Mouse (Mus musculus): ENCODE results near the gene Avpi1. TPM values are rescaled to one million over a fixed set of nuclear protein-coding genes. Genes with fewer than 3 reads are reported as not detected.

Avpi1 gene
- polyA plus RNA-seq, 1 experiment from 2014 or later = 12.9 TPM

GRCm38 (mm10) chr19:42138517-42139285 lies 9.8 kb upstream of the Avpi1 start:
- Histone ChIP-seq H3K4me1 (ENCODE audit: control insufficient read depth, insufficient read depth, low read length) (peaks cover 5% of the 10 kb centered on the region; the same call in 1 of the 2 replicates), H3K36me3 (ENCODE audit: control insufficient read depth, insufficient read depth, low read length) (no peaks in the 10 kb centered on the region)
- WGBS = 87% methylated on average over 15 of the region's 15 CpGs

DNA sequence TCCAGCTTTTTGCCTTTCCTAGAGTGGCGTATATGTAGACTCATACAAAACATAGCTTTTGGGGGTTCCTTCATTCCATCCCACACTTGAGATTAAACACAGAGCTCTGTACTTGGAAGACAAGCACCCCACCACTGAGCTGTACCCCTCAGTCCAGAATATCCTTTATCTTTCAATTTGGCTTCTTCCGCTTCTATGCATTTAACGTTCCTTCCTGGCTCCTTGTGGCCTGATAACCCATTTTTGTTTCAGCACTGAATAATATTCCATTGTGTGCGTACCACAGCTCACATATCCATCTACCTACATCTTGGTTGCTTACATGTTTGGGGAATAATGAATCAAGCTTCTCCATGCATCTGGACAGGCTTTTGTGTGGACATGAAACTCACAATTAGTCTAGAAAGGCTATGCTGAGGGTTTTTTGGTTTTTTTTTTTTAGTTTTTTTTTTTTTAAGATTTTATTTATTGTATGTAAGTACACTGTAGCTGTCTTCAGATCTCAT lies 8.4 kb upstream of the Avpi1 start:
- no peak for DNase-seq (ENCODE audit: low spot score, missing footprints)
- 94% methylated on average over 4 of the region's 4 CpGs for WGBS
- Histone ChIP-seq H3K27ac (ENCODE audit: low read depth, low read length) (no peak overlapping the region), H3K4me2 (no peak overlapping the region), H3K4me1 (ENCODE audit: control insufficient read depth, insufficient read depth, low read length) (peaks cover 5% of the 10 kb centered on the region; the same call in 1 of the 2 replicates), H3K9me3 (ENCODE audit: control insufficient read depth, low read length) (no peaks in the 10 kb centered on the region), H3K36me3 (ENCODE audit: control insufficient read depth, insufficient read depth, low read length) (no peaks in the 10 kb centered on the region), H3K27me3 (ENCODE audit: control insufficient read depth, insufficient read depth, low read length) (no peaks in the 10 kb centered on the region), H3K4me3 (ENCODE audit: low read depth, low read length) (no peak overlapping the region), H3K9ac (ENCODE audit: low read length) (no peak overlapping the region)
- no peak for ATAC-seq (ENCODE audit: low FRiP score)

More at GRCm38 (mm10) chr19:42138517-42139285, 9.8 kb upstream of the Avpi1 start:
- no peak for ATAC-seq (ENCODE audit: low FRiP score)
- H3K9ac ChIP-seq (ENCODE audit: low read length) = no peak overlapping the region
- H3K4me2 ChIP-seq = no peak overlapping the region
- H3K27ac ChIP-seq (ENCODE audit: low read depth, low read length) = no peak overlapping the region
- no peak for DNase-seq (ENCODE audit: low spot score, missing footprints)
- H3K4me3 ChIP-seq (ENCODE audit: low read depth, low read length) = no peak overlapping the region
- H3K27me3 ChIP-seq (ENCODE audit: control insufficient read depth, insufficient read depth, low read length) = no peaks in the 10 kb centered on the region
- H3K9me3 ChIP-seq (ENCODE audit: control insufficient read depth, low read length) = no peaks in the 10 kb centered on the region

GRCm38 (mm10) chr19:42136126-42136525 lies 7.3 kb upstream of the Avpi1 start:
- no peak overlapping the region for H3K27ac ChIP-seq (ENCODE audit: low read depth, low read length)
- 28% methylated on average over 5 of the region's 5 CpGs for WGBS
- H3K36me3 ChIP-seq (ENCODE audit: control insufficient read depth, insufficient read depth, low read length) = no peaks in the 10 kb centered on the region
- no peak for ATAC-seq (ENCODE audit: low FRiP score)
- H3K4me3 ChIP-seq (ENCODE audit: low read depth, low read length) = no peak overlapping the region
- no peak for DNase-seq (ENCODE audit: low spot score, missing footprints)
- H3K4me1 ChIP-seq (ENCODE audit: control insufficient read depth, insufficient read depth, low read length) = peaks cover 5% of the 10 kb centered on the region; the same call in 1 of the 2 replicates
- H3K27me3 ChIP-seq (ENCODE audit: control insufficient read depth, insufficient read depth, low read length) = no peaks in the 10 kb centered on the region
- H3K9me3 ChIP-seq (ENCODE audit: control insufficient read depth, low read length) = no peaks in the 10 kb centered on the region
- H3K4me2 ChIP-seq = no peak overlapping the region
- H3K9ac ChIP-seq (ENCODE audit: low read length) = no peak overlapping the region

DNA sequence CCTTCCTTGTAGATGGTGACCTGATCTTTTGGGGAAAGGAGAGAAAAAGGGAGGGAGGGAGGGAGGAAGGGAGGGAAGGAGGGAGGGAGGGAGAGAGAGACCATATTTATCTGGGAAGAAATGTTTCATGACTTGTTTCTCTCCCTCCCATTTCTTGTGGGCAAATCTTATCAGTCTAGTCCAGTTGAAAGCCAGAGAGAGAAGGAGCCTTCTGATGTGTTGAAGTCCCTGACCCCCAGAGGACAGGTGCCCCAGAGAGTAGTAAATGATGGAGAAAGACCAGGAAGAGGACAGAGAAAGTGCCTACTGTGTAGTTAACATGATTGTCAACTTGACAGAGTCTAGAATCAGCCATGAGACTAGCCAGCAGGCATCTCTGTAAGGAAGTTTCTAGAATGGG lies 6.2 kb upstream of the Avpi1 start:
- no peaks in the 10 kb centered on the region for H3K36me3 ChIP-seq (ENCODE audit: control insufficient read depth, insufficient read depth, low read length)
- no peaks in the 10 kb centered on the region for H3K9me3 ChIP-seq (ENCODE audit: control insufficient read depth, low read length)
- no peak overlapping the region for H3K27ac ChIP-seq (ENCODE audit: low read depth, low read length)
- ATAC-seq (ENCODE audit: low FRiP score) = no peak
- no peak for DNase-seq (ENCODE audit: low spot score, missing footprints)
- no peak overlapping the region for H3K9ac ChIP-seq (ENCODE audit: low read length)
- H3K4me2 ChIP-seq = no peak overlapping the region
- peaks cover 5% of the 10 kb centered on the region; the same call in 1 of the 2 replicates for H3K4me1 ChIP-seq (ENCODE audit: control insufficient read depth, insufficient read depth, low read length)
- H3K27me3 ChIP-seq (ENCODE audit: control insufficient read depth, insufficient read depth, low read length) = no peaks in the 10 kb centered on the region
- no peak overlapping the region for H3K4me3 ChIP-seq (ENCODE audit: low read depth, low read length)

DNA sequence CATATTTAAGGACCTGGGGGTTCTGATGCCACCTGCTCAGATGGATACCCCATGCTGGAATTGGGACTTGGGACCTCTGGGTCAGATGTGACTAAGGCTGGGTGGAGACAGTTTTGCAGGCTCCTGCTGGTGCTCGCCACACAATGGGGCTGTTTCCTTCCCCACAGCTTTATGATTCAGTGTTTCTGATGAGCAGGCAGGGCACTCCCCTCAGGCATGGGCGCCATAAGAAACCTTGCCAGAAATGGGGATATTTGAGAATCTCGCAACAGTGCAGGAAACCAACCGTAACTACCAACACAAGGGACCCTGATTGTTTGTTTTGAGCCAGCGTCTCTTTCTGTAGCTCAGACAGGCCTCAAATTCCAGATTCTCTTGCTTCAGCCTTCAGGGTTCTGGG lies 2.2 kb upstream of the Avpi1 start:
- H3K4me2 ChIP-seq = no peak overlapping the region
- WGBS = 70% methylated on average over 5 of the region's 5 CpGs
- H3K27ac ChIP-seq (ENCODE audit: low read depth, low read length) = no peak overlapping the region
- no peaks in the 10 kb centered on the region for H3K36me3 ChIP-seq (ENCODE audit: control insufficient read depth, insufficient read depth, low read length)
- no peaks in the 10 kb centered on the region for H3K9me3 ChIP-seq (ENCODE audit: control insufficient read depth, low read length)
- peaks cover 3% of the 10 kb centered on the region; the same call in 1 of the 2 replicates for H3K27me3 ChIP-seq (ENCODE audit: control insufficient read depth, insufficient read depth, low read length)
- ATAC-seq (ENCODE audit: low FRiP score) (no peak), DNase-seq (ENCODE audit: low spot score, missing footprints) (no peak)
- no peak overlapping the region for H3K4me3 ChIP-seq (ENCODE audit: low read depth, low read length)
- H3K4me1 ChIP-seq (ENCODE audit: control insufficient read depth, insufficient read depth, low read length) = peaks cover 9% of the 10 kb centered on the region
- no peak overlapping the region for H3K9ac ChIP-seq (ENCODE audit: low read length)

- no peak overlapping the region for H3K4me3 ChIP-seq (ENCODE audit: low read depth, low read length)
- DNase-seq (ENCODE audit: low spot score, missing footprints) = no peak
- no peaks in the 10 kb centered on the region for H3K9me3 ChIP-seq (ENCODE audit: control insufficient read depth, low read length)
- no peak overlapping the region for H3K4me2 ChIP-seq
- no peak overlapping the region for H3K9ac ChIP-seq (ENCODE audit: low read length)
- no peak for ATAC-seq (ENCODE audit: low FRiP score)
- no peaks in the 10 kb centered on the region for H3K36me3 ChIP-seq (ENCODE audit: control insufficient read depth, insufficient read depth, low read length)
- peaks cover 6% of the 10 kb centered on the region for H3K4me1 ChIP-seq (ENCODE audit: control insufficient read depth, insufficient read depth, low read length)
- H3K27me3 ChIP-seq (ENCODE audit: control insufficient read depth, insufficient read depth, low read length) = peaks cover 3% of the 10 kb centered on the region; the same call in 1 of the 2 replicates
- WGBS = 66% methylated on average over 3 of the region's 3 CpGs
- H3K27ac ChIP-seq (ENCODE audit: low read depth, low read length) = no peak overlapping the region
Measured at GRCm38 (mm10) chr19:42130294-42130606, 1.4 kb upstream of the Avpi1 start.

- no peaks in the 10 kb centered on the region for H3K9me3 ChIP-seq (ENCODE audit: control insufficient read depth, low read length)
- ATAC-seq (ENCODE audit: low FRiP score) (peak; percentile 15; the same call in 1 of the 2 replicates), DNase-seq (ENCODE audit: low spot score, missing footprints) (no peak)
- H3K27ac ChIP-seq (ENCODE audit: low read depth, low read length) = no peak overlapping the region
- H3K4me2 ChIP-seq = peak overlapping the region; percentile 96
- H3K27me3 ChIP-seq (ENCODE audit: control insufficient read depth, insufficient read depth, low read length) = peaks cover 3% of the 10 kb centered on the region; the same call in 1 of the 2 replicates
- WGBS = 28% methylated on average over 14 of the region's 14 CpGs
- H3K4me3 ChIP-seq (ENCODE audit: low read depth, low read length) = peak overlapping the region; percentile 54
- H3K9ac ChIP-seq (ENCODE audit: low read length) = no peak overlapping the region; the same call in 1 of the 2 replicates
- H3K4me1 ChIP-seq (ENCODE audit: control insufficient read depth, insufficient read depth, low read length) = peaks cover 6% of the 10 kb centered on the region
- no peaks in the 10 kb centered on the region for H3K36me3 ChIP-seq (ENCODE audit: control insufficient read depth, insufficient read depth, low read length)
Measured at GRCm38 (mm10) chr19:42129509-42130293, 842 bp upstream of the Avpi1 start.

DNA sequence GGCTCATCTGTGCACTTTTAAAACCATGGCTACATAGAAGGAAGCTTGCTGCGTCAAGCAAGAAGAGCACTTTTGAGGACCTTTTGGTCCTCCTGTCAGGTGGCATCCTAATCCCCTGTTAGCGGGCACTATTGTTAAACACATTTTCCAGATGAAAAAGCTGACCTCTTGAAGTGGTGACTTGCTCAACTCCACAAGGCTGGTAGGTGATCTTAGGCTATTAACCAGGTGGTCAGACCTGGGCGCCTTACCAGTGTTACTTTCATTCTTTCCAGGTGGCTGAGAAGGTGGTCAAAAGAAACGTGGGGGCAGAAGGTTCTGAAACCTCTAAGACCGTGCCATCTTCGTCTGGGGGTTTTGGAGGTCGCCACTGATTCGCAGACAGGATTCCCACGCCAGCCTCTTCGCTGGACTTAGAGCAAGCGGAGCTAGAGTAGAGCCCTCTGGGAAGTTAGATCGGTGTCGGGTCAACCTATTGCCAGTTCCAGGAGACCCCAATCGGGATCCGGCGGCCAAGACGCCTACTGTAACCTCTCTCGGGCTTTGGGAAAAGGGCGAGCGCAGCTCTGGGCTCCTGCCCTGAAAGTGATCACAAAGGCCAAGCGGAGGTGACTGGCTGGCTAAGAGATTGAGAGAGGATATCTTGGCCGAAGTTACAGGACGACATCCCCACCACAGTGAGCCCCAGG lies 663 bp downstream of the Avpi1 start:
- 4% methylated on average over 23 of the region's 23 CpGs for WGBS
- Histone ChIP-seq H3K9ac (ENCODE audit: low read length) (peak overlapping the region; percentile 71), H3K9me3 (ENCODE audit: control insufficient read depth, low read length) (no peaks in the 10 kb centered on the region), H3K27ac (ENCODE audit: low read depth, low read length) (no peak overlapping the region), H3K36me3 (ENCODE audit: control insufficient read depth, insufficient read depth, low read length) (no peaks in the 10 kb centered on the region), H3K27me3 (ENCODE audit: control insufficient read depth, insufficient read depth, low read length) (peaks cover 3% of the 10 kb centered on the region; the same call in 1 of the 2 replicates), H3K4me2 (peak overlapping the region; percentile 96), H3K4me1 (ENCODE audit: control insufficient read depth, insufficient read depth, low read length) (peaks cover 6% of the 10 kb centered on the region), H3K4me3 (ENCODE audit: low read depth, low read length) (peak overlapping the region; percentile 54)
- ATAC-seq (ENCODE audit: low FRiP score) = no peak; the same call in 1 of the 2 replicates
- peak; percentile 90 for DNase-seq (ENCODE audit: low spot score, missing footprints)
